Mouse (Mus musculus) kidney, postnatal 4 days (tissue): ENCODE data around the gene Ep300.

Experiments
- DNase-seq, 2 experiments: peaks; one replicate each; pipeline ENCODE4 v3.0.0; 2021; ENCODE audit warnings: mixed read lengths in 2 of 2

Ep300 gene

GRCm38 (mm10) chr15:81584913-81585745, at the start of gene Ep300:
Gene Ep300 (plus strand): TSS chr15:81585351.
- peak; percentile 97 to 99 for DNase-seq

DNA sequence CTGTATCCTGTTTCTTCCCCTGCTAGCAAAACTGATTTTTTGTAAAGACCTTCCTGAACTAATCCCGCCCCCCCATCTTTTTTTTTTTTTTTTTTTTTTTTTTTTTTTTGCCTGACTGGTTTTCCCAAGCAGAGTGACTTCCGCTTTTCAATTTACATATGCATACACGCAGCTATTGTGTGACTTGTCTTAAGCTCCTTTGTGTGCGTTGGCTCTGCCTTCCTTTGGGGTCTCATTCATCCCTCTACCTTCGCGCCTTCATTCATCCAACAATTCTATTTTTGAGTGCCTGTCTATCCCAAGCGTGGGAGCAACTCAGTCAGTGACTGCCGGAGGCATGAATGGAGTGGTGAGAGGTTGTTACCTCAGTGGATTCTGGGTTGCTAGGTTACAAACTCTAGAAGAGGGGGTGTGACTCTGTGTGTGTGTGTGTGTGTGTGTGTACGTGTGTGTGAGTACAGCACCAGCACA, 49.2 kb upstream of the Ep300 start:
- peak; percentile 12 to 19 for DNase-seq

DNA sequence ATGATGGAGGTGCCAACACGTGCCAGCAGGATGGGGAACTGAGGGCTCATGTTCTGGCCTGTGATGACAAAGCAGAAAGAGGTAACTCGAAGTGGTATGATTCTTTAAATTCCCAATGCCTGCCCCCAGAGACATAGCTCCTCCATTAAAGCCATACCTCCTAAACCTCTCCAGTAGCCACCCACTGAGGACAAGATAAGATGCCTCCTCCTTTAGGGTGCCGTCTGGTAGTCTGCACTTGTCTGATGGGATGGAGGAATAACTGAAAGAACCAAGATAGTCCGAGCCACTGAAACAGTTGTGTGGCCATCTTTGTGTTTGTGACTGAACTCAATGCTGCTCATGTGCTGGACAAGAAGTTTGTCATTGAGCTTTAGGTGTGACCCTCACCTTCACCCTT, 47.0 kb upstream of the Ep300 start:
- no peak for DNase-seq

DNA sequence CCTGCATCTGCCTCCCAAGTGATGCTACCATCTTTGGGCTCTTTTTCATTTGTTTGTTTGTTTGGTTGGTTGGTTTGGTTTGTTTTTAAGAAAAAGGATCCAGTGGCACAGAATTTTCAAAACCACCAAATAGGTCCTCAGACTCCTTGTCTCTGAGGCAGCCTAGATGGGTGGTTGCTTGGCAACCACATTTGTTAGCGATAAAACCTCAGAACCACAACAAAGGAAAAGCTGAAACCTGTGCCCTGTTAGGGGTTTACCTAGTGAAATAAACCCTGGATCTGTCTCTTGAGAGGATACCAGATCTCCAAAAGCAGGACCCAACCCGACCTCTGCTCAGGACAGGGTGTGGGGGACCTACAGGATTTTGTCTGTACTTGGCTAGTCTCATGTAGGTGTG, 45.6 kb upstream of the Ep300 start:
- no peak for DNase-seq

DNA sequence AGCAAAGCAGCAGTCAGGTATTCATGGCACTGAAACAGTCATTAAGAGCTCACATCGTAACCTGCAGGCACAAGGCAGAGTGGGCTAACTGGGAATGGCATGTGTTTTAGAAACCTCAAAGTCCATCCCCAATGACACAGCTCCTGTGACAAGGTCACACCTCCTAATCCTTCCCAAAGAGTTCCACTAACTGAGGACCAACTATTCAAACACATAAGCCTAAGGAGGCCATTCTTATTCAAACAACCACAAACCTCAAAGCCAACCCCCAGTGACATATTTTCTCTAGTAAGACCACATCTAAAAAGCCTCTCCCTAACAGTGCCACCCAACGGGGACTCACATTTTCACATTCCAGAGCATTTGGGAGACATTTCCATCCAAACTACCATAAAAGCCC, 40.2 kb upstream of the Ep300 start:
- DNase-seq, result no peak

DNA sequence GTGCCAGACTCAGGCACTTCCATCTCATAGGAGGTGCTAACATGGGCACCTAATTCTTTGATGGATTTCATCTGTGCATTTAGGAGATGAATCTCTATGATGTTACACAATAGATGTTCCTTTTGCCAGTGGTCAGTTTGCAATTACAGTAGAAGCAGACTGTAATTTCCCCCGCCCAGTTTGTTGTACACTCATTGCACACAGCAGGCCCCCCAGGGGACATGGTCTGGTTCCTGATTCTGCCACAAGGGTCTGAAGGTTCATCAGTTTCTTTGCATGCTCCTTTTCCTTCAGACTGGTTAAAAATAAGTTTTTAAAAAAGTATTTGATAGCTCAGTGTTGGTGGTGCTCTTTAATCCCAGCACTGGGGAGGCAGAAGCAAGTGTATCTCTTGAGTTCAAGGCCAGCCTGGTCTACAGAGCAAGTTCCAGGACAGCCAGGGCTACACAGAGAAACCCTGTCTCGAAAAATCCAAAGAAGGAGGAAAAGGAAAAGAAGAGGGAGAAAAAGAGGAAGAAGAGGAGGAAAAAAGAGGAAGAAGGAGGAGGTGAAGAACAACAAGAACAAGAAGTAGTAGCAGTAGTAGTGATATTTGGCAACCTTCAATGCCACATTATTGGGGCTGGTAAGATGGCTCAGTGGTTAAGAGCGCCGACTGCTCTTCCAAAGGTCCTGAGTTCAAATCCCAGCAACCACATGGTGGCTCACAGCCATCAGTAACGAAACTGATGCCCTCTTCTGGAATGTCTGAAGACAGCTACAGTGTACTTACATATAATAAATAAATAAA, 39.6 kb upstream of the Ep300 start:
- no peak for DNase-seq

DNA sequence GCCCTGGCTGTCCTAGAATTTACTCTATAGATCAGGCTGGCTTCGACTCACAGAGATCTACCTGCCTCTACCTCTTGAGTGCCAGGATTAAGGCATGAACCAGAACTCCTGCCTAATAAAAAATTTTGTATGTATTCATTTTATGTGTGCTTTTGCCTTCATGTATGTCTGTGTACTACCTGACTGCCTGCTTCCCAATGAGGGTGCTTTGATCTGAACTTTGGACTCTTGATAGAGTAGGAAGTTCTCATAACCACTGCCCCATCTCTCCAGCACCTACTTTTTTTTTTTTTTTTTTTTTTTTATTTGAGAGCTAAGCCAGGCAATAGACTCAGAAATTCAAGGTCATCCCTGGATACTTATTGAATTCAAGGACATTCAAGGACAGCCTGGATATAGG, 31.7 kb upstream of the Ep300 start:
- DNase-seq, result no peak

GRCm38 (mm10) chr15:81554558-81555297, 30.4 kb upstream of the Ep300 start:
- DNase-seq, result peak; percentile 40 to 65

DNA sequence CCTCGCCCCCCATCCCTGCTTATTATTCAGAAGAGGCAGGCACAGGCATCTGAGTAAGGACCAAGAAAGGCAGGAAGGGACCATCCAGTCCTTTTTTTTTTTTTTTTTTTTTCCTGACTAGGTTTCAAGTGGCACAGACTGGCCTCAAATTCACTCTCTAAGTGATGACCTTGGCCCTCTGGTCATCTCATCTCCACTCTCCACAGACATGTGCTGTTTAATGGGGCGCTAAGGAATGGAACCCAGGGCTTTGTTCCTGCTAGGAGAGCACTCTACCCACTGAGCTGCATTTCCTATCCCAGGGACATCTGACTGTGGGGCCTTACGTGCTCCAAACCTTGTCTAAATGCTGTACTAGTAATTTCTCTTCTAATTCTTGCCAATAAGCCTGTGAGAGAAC, 29.2 kb upstream of the Ep300 start:
- DNase-seq, result no peak

- DNase-seq, result no peak
Measured at GRCm38 (mm10) chr15:81561501-81561900, 23.6 kb upstream of the Ep300 start.

DNA sequence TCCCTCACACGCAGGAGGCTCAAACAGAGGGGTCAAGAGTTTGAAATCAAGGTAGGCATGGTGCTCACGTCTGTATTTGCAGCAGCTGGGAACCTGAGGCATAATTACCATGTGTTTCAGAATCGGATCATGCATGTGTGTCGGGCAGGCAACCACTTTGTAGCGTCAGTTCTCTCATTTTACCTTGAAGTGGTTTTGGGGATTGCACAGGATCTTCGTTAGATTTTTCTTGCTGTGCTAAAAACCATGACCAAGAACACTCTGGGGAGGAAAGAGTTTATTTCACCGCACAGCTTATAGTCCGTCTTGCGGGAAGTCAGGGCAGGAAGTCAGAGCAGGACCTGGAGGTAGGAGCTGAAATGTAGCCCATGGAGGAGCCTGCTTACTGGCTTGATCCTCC, 23.2 kb upstream of the Ep300 start:
- no peak for DNase-seq

- DNase-seq, result peak; percentile 17 to 40
Measured at GRCm38 (mm10) chr15:81562491-81563488, 22.4 kb upstream of the Ep300 start.

DNA sequence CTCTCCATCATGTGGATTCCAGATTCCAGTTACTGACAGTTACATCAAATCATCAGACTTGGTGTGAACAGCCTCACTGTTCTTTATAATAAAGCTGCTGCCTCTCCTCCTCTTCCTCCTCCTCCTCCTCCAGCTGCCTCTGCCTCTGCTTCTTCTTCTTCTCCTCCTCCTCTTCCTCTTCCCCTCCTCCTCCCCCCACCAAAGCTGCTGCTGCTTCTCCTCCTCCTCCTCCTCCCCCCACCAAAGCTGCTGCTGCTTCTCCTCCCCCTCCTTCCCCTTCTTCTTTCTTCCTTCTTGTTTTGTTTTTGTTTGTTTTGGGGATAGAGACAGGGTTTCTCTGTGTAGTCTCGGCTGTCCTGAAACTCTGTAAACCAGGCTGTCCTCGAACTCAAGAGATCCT, 17.1 kb upstream of the Ep300 start:
- DNase-seq, result no peak

DNA sequence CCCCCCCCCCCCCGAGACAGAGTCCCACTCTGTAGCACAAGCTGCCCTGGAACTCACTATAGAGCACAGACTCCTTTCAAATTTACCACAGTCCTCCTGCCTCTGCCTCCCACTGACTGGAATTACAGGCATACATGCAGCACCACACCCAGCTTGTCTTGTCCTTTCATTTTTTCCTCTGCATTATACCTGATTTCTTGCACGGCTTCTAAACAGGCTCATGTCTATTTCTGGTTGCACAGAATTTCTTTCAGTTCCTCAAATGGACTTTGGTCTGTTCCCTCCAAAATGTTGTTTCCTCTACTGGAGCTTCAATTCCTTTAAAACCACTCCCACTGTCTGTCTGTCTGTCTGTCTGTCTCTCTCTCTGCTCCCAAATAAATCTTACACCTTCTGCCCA, 16.6 kb upstream of the Ep300 start:
- no peak for DNase-seq

DNA sequence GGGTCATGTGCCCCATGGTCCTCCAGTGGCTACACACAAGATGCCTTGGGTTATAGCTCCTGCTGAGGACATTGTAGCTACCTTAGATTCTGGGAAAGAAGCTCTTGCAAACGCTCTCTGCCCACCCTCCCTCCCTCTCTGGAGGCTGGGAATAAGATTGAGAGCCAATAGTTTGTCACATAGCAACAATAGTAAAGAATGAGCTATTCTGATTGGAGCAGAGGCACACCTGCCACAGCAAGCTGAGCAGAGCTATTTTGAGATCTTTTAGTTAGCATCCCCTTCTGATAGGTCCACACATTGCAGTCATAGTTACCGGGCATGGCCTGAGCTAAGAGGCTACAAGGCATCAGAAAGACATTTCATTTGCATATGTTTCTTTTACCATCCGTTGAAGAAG, 8.2 kb upstream of the Ep300 start:
- no peak for DNase-seq

- DNase-seq, result no peak
Measured at GRCm38 (mm10) chr15:81577743-81578165, 7.4 kb upstream of the Ep300 start.

- DNase-seq, result no peak
Measured at GRCm38 (mm10) chr15:81584466-81584865, 685 bp upstream of the Ep300 start.

- peak; percentile 86 to 92 for DNase-seq
Measured at GRCm38 (mm10) chr15:81585746-81586461, 753 bp downstream of the Ep300 start.

DNA sequence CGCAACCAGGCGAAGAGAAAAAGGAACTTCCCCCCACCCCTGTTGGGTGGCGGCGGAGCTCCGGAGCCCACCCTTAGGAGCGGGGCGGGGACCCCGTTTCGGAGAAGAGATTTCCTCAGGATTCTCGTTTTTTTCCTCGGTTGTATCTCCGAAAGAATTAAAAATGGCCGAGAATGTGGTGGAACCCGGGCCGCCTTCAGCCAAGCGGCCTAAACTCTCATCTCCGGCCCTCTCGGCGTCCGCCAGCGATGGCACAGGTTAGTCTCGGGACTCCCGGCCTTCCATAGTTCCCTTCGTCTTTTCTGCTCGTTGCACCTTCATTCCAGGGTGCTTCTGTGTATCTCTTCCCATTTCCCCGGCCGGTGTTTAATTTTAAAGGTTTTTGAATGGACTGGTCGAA, 1.3 kb downstream of the Ep300 start:
- no peak for DNase-seq

DNA sequence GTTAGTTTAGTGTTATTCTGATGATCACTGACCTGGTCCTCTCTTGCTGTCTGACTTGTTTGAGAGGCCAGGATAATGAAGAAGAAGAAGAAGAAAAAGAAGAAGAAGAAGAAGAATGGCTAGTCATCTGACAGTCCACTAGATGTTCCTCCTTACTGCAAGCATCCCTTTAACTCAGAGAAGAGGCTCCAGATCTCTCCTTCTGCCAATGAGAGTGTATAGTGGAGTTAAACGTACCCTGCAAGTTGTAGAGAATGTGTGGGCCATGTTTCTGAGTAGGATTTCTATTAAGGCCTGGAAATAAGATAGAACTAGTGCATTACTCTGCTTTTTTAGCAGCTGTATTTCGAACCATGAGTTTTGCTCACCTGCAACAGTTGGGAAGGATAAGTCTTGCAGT, 2.5 kb downstream of the Ep300 start:
- DNase-seq, result no peak

DNA sequence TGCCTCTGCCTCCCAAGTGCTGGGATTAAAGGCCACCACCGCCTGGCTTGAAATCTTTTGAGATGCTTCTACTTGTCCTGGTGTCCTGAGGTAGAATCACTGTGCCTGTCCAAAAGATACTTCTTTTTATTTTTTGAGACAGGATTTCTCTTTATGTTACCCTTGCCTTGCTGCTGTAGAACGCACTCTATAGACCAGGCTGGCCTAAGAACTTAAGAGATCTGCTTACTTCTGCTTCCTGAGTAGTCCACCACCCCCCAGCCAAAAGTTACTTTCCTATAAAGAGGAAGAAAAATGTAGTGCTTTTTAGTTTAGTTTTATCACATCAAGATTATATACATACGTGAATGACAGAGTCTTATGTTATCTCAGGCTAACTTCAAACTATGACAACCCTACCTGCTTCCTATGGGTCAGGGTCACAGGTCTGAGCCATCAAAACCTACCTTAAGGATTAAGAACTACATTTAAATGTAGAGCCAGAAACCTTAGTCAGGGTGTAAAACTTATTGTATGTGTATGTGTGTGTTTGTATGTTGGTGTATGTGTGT, 9.1 kb downstream of the Ep300 start:
- no peak for DNase-seq
